Mouse (Mus musculus) bone marrow macrophage, adult 2 months (primary cell): ENCODE data around the gene Casp7.

ENCODE experiments used
- CTCF ChIP-seq: IDR thresholded peaks from 2 replicates; pipeline ENCODE4 v1.5.1; 2012; ENCODE audit warnings: low read depth, mild to moderate bottlenecking, low read length, moderate library complexity
- POLR2A ChIP-seq: IDR thresholded peaks from 2 replicates; pipeline ENCODE4 v1.6.1; 2012; ENCODE audit warnings: mild to moderate bottlenecking, low read depth, low read length, borderline replicate concordance

DNA sequence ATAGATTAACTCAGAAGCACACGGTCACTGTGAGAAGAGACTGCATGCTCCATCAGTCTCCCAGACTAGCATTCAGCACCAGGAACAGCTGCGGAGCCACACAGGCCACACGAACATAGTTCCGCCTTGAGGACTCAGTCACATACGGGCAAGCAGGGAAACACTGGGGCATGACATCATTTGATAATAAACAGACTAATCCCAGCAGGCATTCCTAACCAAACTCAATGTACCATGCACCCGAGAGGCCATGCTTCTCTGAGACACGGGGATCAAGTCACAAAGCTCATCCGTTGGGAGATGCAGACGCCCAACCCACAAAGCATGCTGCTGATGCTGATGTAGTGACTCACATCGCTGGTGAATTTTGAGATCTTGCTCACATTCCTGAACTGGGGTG lies 22.9 kb upstream of the Casp7 start:
- TF ChIP-seq CTCF (no peak), POLR2A (no peak)
